Mouse (Mus musculus) frontal cortex, postnatal 10 days (tissue): ENCODE results near the gene Rdh9.
"Not testable (repeated sequence)": the region's sequence is repeated elsewhere in the genome, so short reads cannot be mapped to it uniquely, and the experiment has no call there.

ENCODE experiments used
- DNase-seq, 2 experiments: peaks; one replicate each; pipeline ENCODE4 v3.0.0; 2022; ENCODE audit warnings: low spot score in 2 of 2, mixed read lengths in 1 of 2

Gene Rdh9

GRCm38 (mm10) chr10:127755770-127756468, 20.3 kb upstream of the Rdh9 start:
- DNase-seq = no peak

DNA sequence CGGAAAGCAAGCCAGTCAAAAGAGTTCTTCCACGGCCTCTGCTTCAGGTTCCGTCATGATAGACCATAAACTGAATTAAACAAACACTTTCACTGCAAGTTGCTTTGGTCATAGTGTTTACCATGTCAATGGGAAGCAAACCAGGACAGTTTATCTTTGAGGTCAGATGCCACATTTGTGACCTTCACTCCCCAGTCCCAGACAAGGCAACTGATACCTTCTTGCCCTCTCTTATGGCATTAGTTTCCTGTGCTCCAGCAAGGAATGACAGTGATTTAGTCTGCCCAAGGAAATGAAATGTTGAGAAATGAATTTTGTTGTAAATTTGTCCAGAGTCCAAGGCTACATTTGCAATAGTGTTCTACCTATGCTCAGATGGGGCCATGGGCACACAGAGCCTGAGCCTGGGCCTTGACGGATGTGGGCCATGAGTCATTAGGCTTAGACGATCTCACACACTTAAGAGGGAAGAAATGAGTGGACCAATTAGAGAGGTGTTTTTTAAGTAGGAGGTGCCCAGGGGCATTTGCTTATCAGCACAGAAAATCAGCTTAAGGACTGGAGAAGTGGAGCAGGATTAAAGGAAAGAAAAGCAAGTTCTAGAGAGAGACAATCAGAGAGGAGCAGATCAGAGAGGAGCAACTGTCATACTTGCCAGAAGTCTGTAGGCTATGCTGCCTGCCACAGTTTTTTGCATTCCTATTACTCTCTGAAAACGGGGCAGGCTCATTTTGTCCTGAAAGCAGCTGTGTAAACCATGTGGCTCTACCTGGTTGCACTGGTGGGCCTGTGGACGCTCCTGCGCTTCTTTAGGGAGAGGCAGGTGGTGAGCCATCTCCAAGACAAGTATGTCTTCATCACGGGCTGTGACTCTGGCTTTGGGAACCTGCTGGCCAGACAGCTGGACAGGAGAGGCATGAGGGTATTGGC, 16.7 kb upstream of the Rdh9 start, which contains the start of the genes Rdh1 and Rdh16f1:
Gene Rdh1 (plus strand): TSS at position 541 of the 930 bp plus-strand sequence.
Gene Rdh16f1 (plus strand): TSS at position 607 of the 930 bp plus-strand sequence.
- no peak for DNase-seq

GRCm38 (mm10) chr10:127762926-127763325, 13.3 kb upstream of the Rdh9 start:
- DNase-seq = not testable (repeated sequence)

DNA sequence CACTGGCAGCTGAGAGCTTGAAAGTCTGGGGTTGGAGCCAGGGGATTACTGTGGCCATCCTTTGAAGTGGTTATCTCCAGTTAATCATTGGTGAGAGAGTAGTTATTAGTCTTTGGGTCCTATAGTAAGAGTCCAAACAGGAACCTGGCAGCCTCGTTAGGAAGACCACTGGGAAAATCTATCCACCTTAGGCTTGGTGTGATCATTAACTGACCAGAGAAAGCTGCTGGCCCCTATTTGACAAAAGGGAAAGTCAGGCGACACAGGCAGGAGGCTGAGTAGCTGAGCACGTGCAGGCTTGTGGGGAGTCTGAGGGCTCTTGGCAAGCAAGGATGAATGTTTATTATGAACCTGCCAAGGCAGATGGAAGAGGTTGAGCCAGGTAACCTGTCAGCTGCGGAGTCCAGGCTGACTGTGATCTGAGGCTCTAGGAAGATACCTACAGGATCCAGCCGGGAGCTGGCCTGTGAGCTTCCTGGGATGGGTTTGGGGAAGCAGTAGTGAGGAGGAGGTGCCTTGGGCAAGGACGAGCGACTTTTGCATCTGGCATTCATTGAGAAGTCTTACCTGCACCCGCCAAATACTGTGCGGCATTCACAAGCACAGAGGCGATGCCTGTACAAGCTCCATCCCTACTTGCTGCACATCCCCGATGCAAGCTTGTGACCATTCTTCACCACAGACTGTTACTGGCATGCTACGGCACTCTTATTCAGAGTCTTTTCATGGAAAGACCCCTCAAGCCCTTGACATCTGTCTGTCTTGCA, 12.1 kb upstream of the Rdh9 start:
- no peak for DNase-seq

GRCm38 (mm10) chr10:127766564-127766963, 9.6 kb upstream of the Rdh9 start:
- DNase-seq = no peak

DNA sequence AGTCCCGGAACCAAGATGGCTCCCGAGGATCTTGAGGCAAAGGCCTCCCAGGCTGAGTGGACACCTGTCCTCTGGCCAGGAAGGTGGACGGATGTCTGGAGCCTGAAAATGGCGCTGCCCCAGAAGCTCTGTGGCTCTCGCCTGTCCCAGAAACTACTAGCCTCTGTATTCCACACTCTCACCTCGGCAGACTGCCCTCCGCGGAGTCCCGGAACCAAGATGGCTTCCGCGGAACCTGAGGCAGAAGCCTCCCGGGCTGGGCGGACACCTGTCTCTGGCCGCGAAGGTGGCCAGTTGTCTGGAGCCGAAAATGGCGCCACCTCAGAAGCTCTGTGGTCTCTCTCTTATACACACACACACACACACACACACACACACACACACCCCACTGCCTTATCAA, 6.1 kb downstream of the Rdh9 start:
- DNase-seq = not testable (repeated sequence)

DNA sequence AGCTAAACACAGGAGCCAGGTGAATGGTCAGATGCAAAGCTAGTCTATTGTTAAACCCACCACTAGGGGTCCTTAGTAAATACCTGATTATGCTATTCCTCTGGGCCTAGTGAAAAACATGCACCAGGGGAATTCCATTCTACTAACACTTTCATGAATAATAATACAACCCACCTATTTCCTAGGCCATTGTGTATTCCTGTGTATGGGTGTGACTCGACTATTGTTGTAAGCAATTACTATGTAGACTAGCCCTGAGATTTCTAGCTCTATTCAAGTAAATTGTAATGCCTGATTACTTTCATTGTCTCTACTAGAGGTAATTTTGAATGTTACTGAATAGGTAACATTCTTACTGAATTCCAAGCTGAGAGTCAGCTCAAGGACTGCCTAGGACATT, 9.2 kb downstream of the Rdh9 start:
- not testable (repeated sequence) for DNase-seq

DNA sequence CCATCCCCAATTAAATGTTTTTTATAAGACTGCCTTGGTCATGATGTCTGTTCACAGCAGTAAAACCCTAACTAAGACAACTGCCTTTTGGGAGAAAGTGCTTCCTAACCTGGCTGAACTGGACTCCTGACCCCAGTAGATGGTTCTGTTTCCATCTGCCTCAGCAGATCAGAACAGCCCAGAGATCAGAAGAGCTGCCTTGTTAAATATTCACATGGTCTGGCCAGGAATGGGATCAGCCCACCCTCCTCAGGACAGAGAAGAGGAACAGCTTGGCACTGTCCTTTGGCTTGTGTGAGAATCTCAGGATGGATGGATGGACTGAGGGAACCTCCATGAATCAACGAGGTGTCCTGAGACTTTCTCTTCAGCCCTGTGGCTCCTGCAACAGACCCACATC, 23.1 kb downstream of the Rdh9 start:
- no peak for DNase-seq

GRCm38 (mm10) chr10:127800891-127801290, 24.7 kb downstream of the Rdh9 start, which contains the start of gene Rdh16:
Rdh16 (plus strand) TSS chr10:127801152.
- no peak for DNase-seq

DNA sequence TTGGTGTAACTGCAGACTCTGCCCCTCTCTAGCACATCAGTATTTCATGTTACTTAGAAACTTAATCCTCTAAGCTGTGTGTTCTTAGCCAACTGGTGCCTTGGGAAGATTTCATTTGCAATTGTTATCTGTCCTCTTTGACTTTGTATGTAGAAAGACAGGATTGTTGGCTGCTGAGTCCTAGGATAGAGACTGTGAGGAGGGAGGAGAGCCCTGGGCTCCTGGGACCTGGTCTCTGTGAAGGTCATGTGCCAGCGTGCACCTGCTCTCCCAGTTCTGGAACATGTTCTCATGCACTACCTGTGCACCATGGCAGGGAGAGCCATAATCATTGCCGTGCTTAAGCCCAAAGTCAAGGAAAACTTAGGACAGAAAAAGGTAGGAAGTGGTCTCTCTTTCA, 25.4 kb downstream of the Rdh9 start:
- no peak for DNase-seq

DNA sequence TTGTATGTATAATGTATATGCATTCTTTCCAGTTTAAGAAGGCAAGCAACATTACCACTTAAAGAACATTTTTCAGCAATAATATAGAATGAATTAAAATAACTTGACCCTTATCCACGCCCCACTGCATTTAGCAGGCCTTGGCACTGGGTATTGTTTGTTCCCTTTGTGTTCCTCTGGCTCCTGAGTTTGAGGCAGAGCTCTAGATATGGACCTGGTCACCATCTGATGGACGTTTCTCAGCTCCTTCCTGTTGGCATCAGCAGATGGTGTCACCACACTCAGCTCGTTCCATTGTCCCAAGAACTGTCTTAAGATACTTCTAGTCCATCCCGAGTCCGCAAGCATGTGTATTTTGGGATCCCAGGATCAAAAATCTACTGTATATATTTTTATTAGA, 26.1 kb downstream of the Rdh9 start:
- no peak for DNase-seq

GRCm38 (mm10) chr10:127804416-127804815, 28.2 kb downstream of the Rdh9 start:
- no peak for DNase-seq

- DNase-seq = no peak
Observed at GRCm38 (mm10) chr10:127815888-127816287, 39.7 kb downstream of the Rdh9 start.

GRCm38 (mm10) chr10:127817268-127817910, 41.2 kb downstream of the Rdh9 start:
- DNase-seq = not testable (repeated sequence)

GRCm38 (mm10) chr10:127821806-127822205, 45.6 kb downstream of the Rdh9 start:
- DNase-seq = not testable (repeated sequence)

DNA sequence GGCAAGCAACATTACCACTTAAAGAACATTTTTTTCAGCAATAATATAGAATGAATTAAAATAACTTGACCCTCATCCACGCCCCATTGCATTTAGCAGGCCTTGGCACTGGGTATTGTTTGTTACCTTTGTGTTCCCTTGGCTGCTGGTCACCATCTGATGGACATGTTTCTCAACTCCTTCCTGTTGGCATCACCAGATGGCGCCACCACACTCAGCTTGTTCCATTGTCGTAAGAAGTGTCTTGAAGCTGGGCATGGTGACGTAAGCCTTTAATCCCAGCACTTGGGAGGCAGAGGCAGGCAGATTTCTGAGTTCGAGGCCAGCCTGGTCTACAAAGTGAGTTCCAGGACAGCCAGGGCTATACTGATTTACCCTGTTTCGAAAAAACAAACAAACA, 49.2 kb downstream of the Rdh9 start:
- DNase-seq = no peak

- DNase-seq = no peak
Observed at GRCm38 (mm10) chr10:127829121-127829520, 52.9 kb downstream of the Rdh9 start.

DNA sequence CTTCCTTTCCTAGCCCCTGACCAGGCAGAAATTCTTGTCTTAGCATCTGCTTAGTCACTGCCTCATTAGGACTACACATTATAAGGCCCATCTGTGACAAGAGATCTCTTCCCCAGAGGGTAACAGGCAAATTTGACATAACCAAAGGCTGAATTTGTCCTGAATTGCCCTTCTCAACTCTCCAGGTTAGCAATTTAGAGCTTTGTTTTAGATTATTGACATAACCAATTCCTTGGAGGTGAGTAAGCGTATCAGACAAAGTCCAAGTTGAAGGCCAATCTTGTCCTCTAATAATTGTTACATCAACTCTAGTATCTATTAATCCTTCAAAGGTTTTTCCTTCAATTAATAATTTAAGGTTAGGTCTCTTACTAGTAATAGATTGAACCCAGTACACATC, 58.0 kb downstream of the Rdh9 start:
- DNase-seq = not testable (repeated sequence)

- DNase-seq = no peak
Observed at GRCm38 (mm10) chr10:127835292-127835691, 59.1 kb downstream of the Rdh9 start.

GRCm38 (mm10) chr10:127837793-127838192, 61.6 kb downstream of the Rdh9 start:
- not testable (repeated sequence) for DNase-seq

DNA sequence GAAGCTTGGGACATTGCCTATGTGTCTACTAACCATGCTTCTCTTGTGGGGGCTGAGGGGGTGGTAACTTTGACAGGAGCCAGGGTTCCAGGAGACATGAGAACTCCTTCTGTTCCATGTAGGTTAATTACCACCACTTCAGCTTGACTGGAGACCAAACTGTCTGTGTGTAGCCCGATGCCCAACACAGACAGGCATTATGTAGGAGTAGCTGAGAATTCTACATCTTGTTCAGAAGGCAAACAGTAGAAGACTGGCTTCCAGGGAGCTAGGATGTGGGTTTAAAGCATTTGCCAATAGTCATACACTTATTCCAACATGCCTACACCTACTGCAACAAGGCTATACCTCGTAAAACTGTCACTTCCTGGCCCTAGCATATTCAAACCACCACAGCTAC, 62.4 kb downstream of the Rdh9 start:
- DNase-seq = no peak
